Comparison of ENCODE assay signal across 22 mouse cellular contexts in genomic region chr9:90276779-90277178, GRCm38 (mm10). TPM values are rescaled to one million over a fixed set of nuclear protein-coding genes. Genes with fewer than 3 reads are reported as not detected.
DNase-seq lines count a peak whose midpoint lies in the region; ATAC-seq and TF ChIP-seq lines count a peak whose summit lies in the region.
"Had no signal": no experiment of that assay in that cellular context is flagged by ENCODE, and none has a peak within 500 bp of the region (broad histone marks: within the 10 kb centered on the region; RNA-seq: fewer than 3 reads in every experiment).

No protein-coding gene starts in this region.

- 46% methylated on average over 1 of the region's 1 CpGs for WGBS in hindbrain, postnatal 0 days
- 91% methylated on average over 1 of the region's 1 CpGs for WGBS in hindbrain, embryonic 10.5 days
- WGBS in liver, embryonic 13.5 days (ENCODE audit: insufficient replicate concordance): 60% methylated on average over 1 of the region's 1 CpGs
- WGBS in liver, postnatal 0 days (ENCODE audit: insufficient replicate concordance): 71% methylated on average over 1 of the region's 1 CpGs
- 52% methylated on average over 1 of the region's 1 CpGs for WGBS in lung, embryonic 16.5 days

- no peak overlapping the region for H3K4me2 ChIP-seq in hindbrain, postnatal 0 days (ENCODE audit: low read depth, low read length)
- no peak overlapping the region for H3K4me2 ChIP-seq in liver, embryonic 13.5 days
- no peak overlapping the region for H3K4me2 ChIP-seq in liver, postnatal 0 days (ENCODE audit: low read depth, low read length)
- no peak overlapping the region for H3K4me2 ChIP-seq in lung, embryonic 16.5 days (ENCODE audit: low read depth, low read length)
- H3K4me2 ChIP-seq: embryonic facial prominence, embryonic 12.5 days; embryonic facial prominence, embryonic 15.5 days; heart, embryonic 11.5 days; hindbrain, embryonic 14.5 days had no signal

- H3K36me3 ChIP-seq in hindbrain, postnatal 0 days (ENCODE audit: insufficient read depth, low read length): no peaks in the 10 kb centered on the region
- H3K36me3 ChIP-seq in hindbrain, embryonic 10.5 days: no peaks in the 10 kb centered on the region
- no peaks in the 10 kb centered on the region for H3K36me3 ChIP-seq in liver, embryonic 13.5 days
- H3K36me3 ChIP-seq in liver, postnatal 0 days (replicated peaks; ENCODE audit: insufficient read depth, low read length): no peaks in the 10 kb centered on the region
- no peaks in the 10 kb centered on the region for H3K36me3 ChIP-seq in lung, embryonic 16.5 days (ENCODE audit: control insufficient read depth, insufficient read depth, low read length)
- H3K36me3 ChIP-seq: embryonic facial prominence, embryonic 12.5 days; embryonic facial prominence, embryonic 15.5 days had no signal

- no peak overlapping the region for H3K27ac ChIP-seq in hindbrain, postnatal 0 days
- H3K27ac ChIP-seq in hindbrain, embryonic 10.5 days: no peak overlapping the region
- H3K27ac ChIP-seq in liver, embryonic 13.5 days: 0 out of 2 replicates have a peak overlapping the region, but pooled peaks have one; percentile 1
- no peak overlapping the region for H3K27ac ChIP-seq in liver, postnatal 0 days (ENCODE audit: low read depth)
- H3K27ac ChIP-seq in lung, embryonic 16.5 days (ENCODE audit: low read length): no peak overlapping the region
- H3K27ac ChIP-seq: embryonic facial prominence, embryonic 12.5 days; embryonic facial prominence, embryonic 15.5 days; gastrocnemius, adult 2 months; hindbrain, embryonic 14.5 days had no signal

- no peak overlapping the region for H3K9ac ChIP-seq in hindbrain, postnatal 0 days (replicated peaks; ENCODE audit: low read length)
- no peak overlapping the region for H3K9ac ChIP-seq in liver, embryonic 13.5 days
- H3K9ac ChIP-seq in liver, postnatal 0 days (replicated peaks): no peak overlapping the region
- no peak overlapping the region for H3K9ac ChIP-seq in lung, embryonic 16.5 days (ENCODE audit: low read length)
- H3K9ac ChIP-seq: embryonic facial prominence, embryonic 12.5 days; embryonic facial prominence, embryonic 15.5 days; forebrain, postnatal 0 days; hindbrain, embryonic 14.5 days had no signal

- no peaks in the 10 kb centered on the region for H3K9me3 ChIP-seq in hindbrain, postnatal 0 days (ENCODE audit: low read length)
- no peaks in the 10 kb centered on the region for H3K9me3 ChIP-seq in hindbrain, embryonic 10.5 days
- H3K9me3 ChIP-seq in liver, embryonic 13.5 days (replicated peaks): no peaks in the 10 kb centered on the region
- no peaks in the 10 kb centered on the region for H3K9me3 ChIP-seq in liver, postnatal 0 days (ENCODE audit: low read length)
- no peaks in the 10 kb centered on the region for H3K9me3 ChIP-seq in lung, embryonic 16.5 days (ENCODE audit: control insufficient read depth, low read length)
- H3K9me3 ChIP-seq: embryonic facial prominence, embryonic 12.5 days; embryonic facial prominence, embryonic 15.5 days had no signal

- no peak overlapping the region for H3K4me3 ChIP-seq in hindbrain, postnatal 0 days (ENCODE audit: low read length)
- no peak overlapping the region for H3K4me3 ChIP-seq in hindbrain, embryonic 10.5 days
- no peak overlapping the region for H3K4me3 ChIP-seq in liver, embryonic 13.5 days (replicated peaks)
- H3K4me3 ChIP-seq in liver, postnatal 0 days (ENCODE audit: low read depth, low read length): no peak overlapping the region
- H3K4me3 ChIP-seq in lung, embryonic 16.5 days (ENCODE audit: low read length): no peak overlapping the region
- H3K4me3 ChIP-seq: embryonic facial prominence, embryonic 12.5 days; embryonic facial prominence, embryonic 15.5 days; gastrocnemius, adult 2 months had no signal

- TF ChIP-seq EP300 in liver, postnatal 0 days (IDR thresholded peaks at IDR 0.05; ENCODE audit: low read depth): no peak

- H3K27me3 ChIP-seq in hindbrain, postnatal 0 days (ENCODE audit: insufficient read depth, low read length): no peaks in the 10 kb centered on the region
- H3K27me3 ChIP-seq in hindbrain, embryonic 10.5 days (ENCODE audit: insufficient read depth, poor library complexity, severe bottlenecking): peaks cover 12% of the 10 kb centered on the region
- no peaks in the 10 kb centered on the region for H3K27me3 ChIP-seq in liver, embryonic 13.5 days
- no peaks in the 10 kb centered on the region for H3K27me3 ChIP-seq in liver, postnatal 0 days (ENCODE audit: insufficient read depth, low read length)
- no peaks in the 10 kb centered on the region for H3K27me3 ChIP-seq in lung, embryonic 16.5 days (ENCODE audit: control insufficient read depth, insufficient read depth, low read depth, low read length)
- H3K27me3 ChIP-seq: embryonic facial prominence, embryonic 12.5 days; embryonic facial prominence, embryonic 15.5 days had no signal

- no peaks in the 10 kb centered on the region for H3K4me1 ChIP-seq in hindbrain, postnatal 0 days (ENCODE audit: insufficient read depth, low read length)
- no peaks in the 10 kb centered on the region for H3K4me1 ChIP-seq in hindbrain, embryonic 10.5 days (replicated peaks)
- H3K4me1 ChIP-seq in liver, embryonic 13.5 days (replicated peaks): peaks cover 33% of the 10 kb centered on the region
- peaks cover 28% of the 10 kb centered on the region for H3K4me1 ChIP-seq in liver, postnatal 0 days (ENCODE audit: insufficient read depth)
- peaks cover 10% of the 10 kb centered on the region; the same call in 1 of the 2 replicates for H3K4me1 ChIP-seq in lung, embryonic 16.5 days (replicated peaks; ENCODE audit: control insufficient read depth, insufficient read depth, low read length)
- H3K4me1 ChIP-seq: embryonic facial prominence, embryonic 12.5 days; embryonic facial prominence, embryonic 15.5 days had no signal

- ATAC-seq in hindbrain, postnatal 0 days: no peak
- no peak for ATAC-seq in liver, embryonic 13.5 days (ENCODE audit: low read depth)
- no peak for ATAC-seq in liver, postnatal 0 days
- peak; percentile 56 for ATAC-seq in lung, embryonic 16.5 days (ENCODE audit: low read depth)
- ATAC-seq: CD4-positive, CD25-positive, alpha-beta regulatory T cell, adult 4 months; forebrain, embryonic 14.5 days; forebrain, postnatal 0 days had no signal

- peak; percentile 13 for DNase-seq in hindbrain, postnatal 0 days (ENCODE audit: low spot score)
- no peak for DNase-seq in hindbrain, embryonic 10.5 days (ENCODE audit: low spot score)
- no peak for DNase-seq in liver, embryonic 13.5 days
- no peak for DNase-seq in liver, postnatal 0 days
- no peak for DNase-seq in lung, postnatal 10 days
- no peak for DNase-seq in neural tube, embryonic 10.5 days (ENCODE audit: extremely low spot score, low spot score)
- DNase-seq: adrenal gland, adult 2 months; adrenal gland, postnatal 14 days; cerebellum, adult 11 months; cerebellum, adult 2 months; cerebellum, adult 9-11 months; cerebellum, postnatal 25 days; forebrain, postnatal 0 days; gastrocnemius, adult 2 months; gastrocnemius, postnatal 25 days had no signal

- no peak for TF ChIP-seq CTCF in hindbrain, postnatal 0 days (IDR thresholded peaks at IDR 0.05; ENCODE audit: low read depth)
- TF ChIP-seq CTCF in liver, postnatal 0 days (IDR thresholded peaks at IDR 0.05; ENCODE audit: low read depth): no peak

RNA-seq across cellular contexts. Expression of gene Tbc1d2b, which starts 6.2 kb away (rescaled TPM):
- 17.7 and 23.1 TPM in 2 replicates for total RNA-seq in hindbrain, postnatal 0 days (2014; rRNA removed)
- polyA plus RNA-seq in hindbrain, postnatal 0 days (2015; fragmentation: Nextera tagmentation; extraction: Ambion mirVana): 3.8 and 4.1 TPM in 2 replicates
- 8.8 and 9.6 TPM in 2 replicates for polyA plus RNA-seq in hindbrain, embryonic 10.5 days (2016; fragmentation: Nextera tagmentation; extraction: Ambion mirVana)
- polyA plus RNA-seq in liver, embryonic 13.5 days (2015; fragmentation: Nextera tagmentation; extraction: Ambion mirVana): 6.5 and 8.2 TPM in 2 replicates
- 5.1 and 6.2 TPM in 2 replicates for polyA plus RNA-seq in liver, postnatal 0 days (2015; fragmentation: Nextera tagmentation; extraction: Ambion mirVana)
- 19.3 and 20.9 TPM in 2 replicates for polyA plus RNA-seq in lung, embryonic 16.5 days (2015; fragmentation: Nextera tagmentation; extraction: Ambion mirVana)
